Mouse (Mus musculus): ENCODE results near the gene Prkch.

GRCm38 (mm10) chr12:73816866-73817265, 232.3 kb downstream of the Prkch start:
- no peak for TF ChIP-seq POLR2A (IDR thresholded peaks at IDR 0.05; ENCODE audit: control insufficient read depth, low read depth, low read length)
- no peak for TF ChIP-seq CTCF (IDR thresholded peaks at IDR 0.05; ENCODE audit: control insufficient read depth, insufficient read depth, insufficient replicate concordance, low read depth, low read length)
